Mouse (Mus musculus): ENCODE measurements around the gene Kcnj4. TPM values are rescaled to one million over a fixed set of nuclear protein-coding genes. Genes with fewer than 3 reads are reported as not detected.
"Not testable (repeated sequence)": the region's sequence is repeated elsewhere in the genome, so short reads cannot be mapped to it uniquely, and the experiment has no call there.

The Kcnj4 gene
- total and polyA plus RNA-seq, 3 experiments = 0.20 to 6.3 (median 0.36) TPM

DNA sequence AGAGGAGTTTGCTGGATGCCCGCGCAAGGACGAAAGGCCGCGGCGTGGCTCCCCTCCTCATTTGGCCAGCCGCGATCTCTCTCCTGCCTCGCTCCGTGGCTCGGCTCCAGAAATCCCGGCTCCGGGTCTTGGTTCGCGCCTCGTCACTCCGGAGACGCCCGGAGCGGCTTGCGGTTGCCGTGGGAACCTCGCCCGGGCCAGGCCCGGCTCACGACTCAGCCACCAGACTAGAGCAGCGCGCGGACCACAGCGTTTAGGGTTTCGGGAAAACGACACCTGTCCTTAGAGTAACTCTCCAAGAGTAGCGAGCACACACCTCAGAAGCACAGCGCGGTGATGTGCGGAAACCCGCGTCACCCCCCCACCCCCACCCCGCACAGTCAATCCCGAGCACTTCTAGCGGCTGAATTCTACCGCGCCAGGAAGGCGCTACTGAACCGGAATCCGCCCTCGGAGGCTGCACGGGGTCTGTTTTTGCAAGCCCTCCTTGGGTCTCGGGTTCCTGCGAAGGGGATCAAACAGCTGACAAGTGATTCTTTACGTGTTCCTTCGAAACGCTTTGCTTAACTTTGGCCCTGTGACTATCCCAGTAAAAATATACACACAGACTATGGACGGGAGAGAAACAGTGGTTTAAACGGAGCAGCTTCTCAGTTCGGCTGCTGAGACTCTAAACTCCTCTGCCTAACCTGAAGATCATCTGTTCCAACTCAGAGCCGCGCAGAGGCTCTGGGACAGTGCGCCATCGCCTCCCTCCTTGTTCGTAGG is 6.7 kb upstream of the Kcnj4 start:
- peak; percentile 91 for DNase-seq

DNA sequence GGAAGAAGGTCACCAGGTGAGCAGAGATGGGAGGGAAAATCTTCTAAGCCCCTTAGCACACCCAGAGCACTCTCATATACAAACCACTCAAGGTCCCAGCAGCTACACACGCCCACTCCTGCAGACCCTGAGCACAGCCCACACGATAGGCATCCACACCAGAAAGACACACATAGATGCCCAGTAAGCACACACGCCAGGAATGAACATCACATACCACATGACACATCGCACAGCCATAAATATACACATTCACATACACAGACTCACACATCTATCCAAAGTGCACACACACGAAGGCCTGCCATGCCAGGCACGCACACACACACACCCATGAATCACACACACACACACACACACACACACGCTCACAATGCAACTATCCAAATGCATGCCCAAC is 5.4 kb upstream of the Kcnj4 start:
- DNase-seq = no peak

DNA sequence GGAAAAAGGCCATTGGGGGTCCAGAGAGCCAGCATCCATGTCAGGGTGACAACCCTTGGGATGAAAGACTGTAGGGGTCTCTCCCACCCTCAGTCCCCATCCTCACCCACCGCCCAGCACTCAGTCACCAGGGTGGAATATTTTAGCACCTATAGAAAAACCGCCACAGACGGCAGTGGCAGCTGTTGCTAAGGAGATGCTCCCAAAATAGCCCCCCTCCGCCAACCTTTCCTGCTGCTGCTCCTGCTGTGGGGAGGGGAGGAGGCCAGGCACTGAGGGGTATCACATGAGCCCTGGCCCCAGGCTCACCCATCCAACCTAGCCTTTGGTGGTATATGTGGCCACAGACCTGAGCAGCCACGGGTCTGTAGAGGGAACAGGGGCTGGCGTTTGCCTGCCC is 5.0 kb upstream of the Kcnj4 start:
- DNase-seq = no peak

DNA sequence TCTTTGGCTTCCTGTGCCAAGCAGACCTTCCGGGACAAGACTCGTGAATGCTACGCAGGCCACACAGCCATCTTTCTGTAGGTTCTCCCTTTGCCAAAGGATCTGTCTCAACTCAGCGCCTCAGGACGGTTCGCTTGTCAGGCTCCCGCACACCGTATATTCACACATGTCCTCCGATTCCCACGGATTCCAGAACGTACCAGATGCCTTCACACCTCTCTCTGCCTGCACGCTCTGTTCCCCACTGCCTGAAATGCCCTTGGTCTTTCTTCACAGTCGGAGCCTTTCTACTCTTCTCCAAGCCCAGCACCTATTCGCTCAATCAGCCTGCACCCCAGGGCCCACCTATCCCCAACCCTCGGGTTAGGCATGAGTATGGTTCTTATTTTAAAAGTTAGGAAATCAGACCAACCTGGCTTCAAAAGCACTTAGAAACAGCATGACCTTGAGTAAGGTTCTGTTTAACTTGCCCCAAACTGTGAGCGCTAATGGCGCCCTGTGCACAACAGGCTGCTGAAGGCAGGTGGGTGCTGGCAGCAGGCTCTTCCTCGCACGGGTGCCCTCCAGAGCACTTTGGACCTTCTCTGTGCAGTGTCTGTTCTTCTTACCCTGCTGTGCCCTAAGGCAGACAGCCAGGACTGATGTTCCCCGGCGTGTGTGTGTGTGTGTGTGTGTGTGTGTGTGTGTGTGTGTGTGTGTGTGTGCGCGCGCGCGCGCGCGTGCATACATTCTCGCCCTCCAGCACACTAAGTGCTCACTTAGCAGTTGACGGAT is 2.2 kb upstream of the Kcnj4 start:
- no peak for DNase-seq

DNA sequence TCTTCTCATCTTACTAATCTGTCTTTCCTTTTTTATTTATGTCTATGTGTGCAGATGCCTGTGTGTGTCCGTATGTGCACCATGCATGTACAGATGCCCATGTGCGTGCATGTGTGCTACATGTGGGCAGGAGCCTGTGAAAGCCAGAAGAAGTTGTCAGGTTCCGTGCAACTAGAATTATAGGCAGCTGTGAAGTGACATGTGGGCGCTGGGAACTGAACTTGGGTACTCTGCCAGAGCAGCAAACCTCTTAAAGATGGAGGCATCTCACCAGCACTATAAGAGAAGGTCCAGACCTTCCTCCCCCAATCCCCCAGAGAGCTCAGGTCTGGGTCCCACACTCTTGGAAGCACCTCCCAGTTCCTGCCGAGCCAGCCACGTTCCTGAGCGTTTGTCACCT is 1.4 kb upstream of the Kcnj4 start:
- DNase-seq = no peak

DNA sequence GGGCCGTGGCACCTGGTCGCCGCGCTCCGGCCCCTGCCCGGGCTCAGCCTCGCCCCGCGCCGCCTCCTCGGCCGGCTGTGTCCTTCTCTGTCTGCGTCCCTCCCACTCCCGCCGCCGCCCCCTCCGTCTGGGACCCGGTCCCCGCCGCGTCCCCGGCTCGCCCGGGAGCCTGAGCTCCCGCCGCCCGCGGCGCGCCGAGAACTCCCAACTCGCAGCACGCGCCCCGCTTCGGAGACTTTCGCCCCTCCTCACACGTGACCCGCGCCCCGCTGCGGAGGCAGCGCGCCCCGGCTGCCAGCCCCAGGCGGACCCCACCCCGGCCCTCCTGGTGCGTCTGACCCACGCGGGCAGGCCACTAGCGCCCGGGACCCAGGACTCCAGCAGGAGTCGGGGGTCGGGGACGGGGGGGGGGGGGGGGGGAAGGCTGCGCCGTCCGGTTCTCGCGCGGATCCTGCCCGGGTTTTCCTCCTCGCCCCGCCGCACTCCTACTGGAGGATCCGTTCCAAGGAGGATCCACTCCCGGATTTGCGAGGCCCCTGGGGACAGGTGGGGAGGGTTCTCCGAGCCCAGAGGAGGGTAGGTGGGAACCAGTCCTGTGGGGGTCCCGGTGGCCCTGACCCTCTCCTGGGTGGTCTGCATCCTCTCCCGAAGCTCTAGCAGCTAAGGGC is 709 bp upstream of the Kcnj4 start:
- DNase-seq = peak; percentile 74

DNA sequence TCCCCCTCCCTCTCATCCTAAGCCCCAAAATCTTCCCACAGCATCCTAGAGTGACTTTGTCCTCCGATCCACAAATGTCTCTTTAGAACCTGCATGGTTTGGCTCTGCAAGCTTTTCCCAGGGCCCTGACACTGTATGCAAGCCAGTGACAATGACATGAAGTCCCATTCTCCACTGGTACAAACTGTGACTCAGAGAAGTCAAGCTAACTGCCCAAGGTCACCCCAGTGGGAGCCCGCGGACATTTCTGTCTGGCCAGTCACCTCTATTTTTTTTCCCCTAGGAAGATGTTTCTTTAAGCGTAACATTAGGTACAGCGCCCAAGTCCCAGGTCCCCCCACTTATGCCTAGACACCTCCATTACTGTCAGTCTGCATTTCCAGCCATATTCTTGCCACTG is 1.6 kb downstream of the Kcnj4 start:
- peak; percentile 83 for DNase-seq

DNA sequence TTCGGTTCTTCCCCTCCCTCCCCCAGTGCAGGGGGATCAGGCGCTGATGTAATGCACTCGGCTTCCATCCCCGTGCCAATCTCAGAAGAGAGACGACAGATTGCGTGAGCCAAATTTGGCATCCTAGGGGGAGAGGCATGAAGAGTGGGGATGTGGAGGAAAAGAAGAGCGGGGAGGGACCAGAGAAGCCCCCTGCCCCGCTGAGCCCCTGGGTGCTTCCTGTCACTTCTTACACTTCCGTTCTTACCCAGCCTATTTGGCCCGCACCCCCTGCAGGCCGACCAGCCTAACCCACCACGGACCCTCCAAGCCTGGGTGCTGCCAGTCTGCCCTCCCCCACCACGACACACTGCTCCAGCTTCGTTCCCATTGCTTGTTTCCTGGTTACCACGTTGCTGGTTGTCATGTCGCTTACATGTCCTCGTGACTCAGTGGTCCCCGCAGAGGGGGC is 2.1 kb downstream of the Kcnj4 start:
- no peak for DNase-seq

DNA sequence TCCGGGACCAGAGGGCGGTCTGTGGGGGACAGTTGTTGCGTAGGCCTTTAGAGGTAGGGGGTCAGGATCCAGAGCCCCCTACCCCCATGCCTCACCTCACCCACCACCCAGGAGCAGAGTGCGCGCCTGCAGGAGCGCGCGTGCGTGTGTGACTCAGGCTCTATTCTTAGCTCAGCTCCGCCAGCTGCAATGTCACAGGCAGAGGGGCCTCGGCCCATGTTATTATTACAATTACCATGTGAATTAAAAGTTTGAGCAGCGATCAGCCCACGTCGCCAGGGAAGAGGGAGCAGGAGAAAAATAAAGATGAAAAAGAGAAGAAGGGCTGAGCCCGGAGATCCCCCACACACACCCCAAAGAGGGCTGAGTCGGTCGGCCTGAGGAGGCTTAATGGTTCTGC is 4.9 kb downstream of the Kcnj4 start:
- no peak for DNase-seq

DNA sequence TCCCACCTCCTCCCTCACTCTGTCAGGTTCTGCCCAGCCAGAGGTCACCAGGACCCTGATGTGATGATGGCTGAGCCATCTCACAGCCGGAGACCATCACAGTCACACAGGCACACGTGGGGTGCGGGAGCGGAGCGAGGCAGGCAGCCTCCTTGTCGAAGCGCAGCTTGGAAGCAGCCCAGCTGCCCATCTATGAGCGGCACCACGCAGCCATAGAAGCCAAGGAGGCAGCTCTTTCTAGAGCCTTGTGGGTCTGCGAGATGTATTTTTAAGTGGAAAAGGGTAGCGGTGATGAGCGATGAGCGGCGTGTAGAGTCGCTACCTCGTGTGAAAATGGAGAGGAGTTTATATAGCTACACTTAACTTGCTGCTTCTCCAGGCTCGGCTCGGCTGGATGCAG is 11.5 kb downstream of the Kcnj4 start:
- DNase-seq = no peak

DNA sequence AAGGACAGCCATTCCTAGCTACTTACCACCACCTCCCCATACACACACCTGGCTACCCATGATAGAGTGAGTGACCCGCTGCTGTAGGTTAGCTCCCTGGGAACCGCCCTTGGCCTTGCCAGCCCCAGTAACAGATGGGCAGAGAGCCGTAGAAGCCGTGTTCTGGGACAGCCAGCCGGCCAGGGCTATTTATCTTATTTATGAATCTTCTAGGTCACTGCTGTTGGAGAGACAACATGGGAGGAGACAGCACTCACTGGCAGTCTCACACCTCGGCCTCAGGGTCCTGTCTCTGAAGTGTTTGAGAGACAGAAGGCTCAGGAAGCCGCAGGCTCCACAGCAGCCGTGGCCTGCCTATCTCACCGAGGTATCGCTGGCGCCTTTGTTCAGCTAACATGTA is 15.6 kb downstream of the Kcnj4 start:
- peak; percentile 65 for DNase-seq

DNA sequence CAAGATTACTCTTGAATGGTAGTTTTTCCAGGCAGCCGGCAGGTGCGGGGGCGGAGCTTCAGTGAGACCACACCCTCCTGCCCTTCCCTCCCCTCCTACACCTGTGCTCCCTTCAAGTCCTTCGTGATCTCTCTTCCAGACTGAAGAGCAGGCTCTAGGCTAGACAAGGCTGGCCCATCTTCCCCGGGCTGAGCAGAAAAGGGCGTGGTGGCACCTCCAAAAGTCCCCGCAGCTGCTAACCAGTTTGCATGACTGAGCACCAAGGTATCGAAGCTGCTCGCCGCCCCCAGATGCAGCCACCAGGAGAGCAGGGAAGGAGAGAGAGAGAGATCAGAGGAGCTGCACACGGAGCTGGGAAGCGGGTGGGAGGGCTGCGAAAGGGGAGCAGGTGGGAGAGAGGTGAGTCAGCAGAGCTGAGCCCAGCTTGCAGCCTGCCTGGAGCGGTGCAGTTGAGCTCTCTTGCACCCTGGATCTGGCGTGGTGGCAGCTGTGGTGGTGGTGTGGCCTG is 23.8 kb downstream of the Kcnj4 start:
- DNase-seq = no peak

DNA sequence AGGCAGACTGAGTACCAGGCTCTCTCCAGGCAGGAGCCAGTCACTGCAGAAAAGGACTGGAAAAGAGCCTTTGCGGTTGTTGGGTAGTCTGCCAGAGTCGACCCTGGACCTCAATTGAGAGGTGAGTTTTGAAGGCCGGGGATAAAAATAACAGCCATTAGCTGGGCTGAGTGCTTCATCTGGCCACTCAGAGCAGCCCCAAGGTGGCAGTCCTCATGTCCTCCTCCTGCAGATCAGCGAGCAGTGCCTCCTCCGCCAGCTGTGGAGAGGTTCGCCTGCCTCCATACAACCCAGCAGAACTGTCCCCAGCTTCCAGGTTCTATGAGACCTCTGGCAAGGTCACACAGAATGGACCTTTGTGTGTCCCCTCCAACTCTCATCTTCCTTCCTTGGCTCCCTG is 27.8 kb downstream of the Kcnj4 start:
- peak; percentile 29 for DNase-seq

DNA sequence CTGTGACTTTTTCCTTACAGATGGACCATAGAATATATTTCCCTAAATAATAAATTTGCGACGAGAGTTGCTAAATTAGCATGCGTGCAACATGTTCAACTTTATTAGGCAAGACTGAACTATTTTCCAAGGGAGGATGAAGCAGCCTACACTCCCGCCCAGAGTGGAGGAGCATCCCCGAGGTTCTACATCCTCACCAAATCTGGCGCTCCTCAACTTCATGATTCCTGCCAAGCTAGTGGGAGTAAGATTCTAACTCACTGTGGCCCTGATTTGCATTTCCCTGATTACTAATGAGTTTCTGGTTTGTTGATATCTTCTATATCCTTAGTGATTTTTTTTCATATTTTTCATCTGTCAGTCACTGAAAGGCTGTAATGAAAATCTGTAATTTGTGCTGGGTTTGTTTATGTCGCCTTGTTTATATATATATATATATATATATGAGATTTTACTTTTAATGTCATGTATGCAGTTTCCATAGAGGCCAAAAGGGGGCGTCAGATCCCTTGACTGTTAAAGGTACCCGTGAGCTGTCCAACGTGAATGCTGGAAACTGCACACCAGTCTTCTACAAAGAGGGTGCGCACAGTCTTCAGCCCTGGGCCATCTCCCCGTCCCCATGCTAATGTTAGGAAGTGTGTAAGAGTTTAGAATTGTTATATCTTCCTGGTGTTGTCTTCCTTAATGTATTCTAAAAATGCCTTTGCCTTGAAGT is 31.2 kb downstream of the Kcnj4 start:
- no peak for DNase-seq

DNA sequence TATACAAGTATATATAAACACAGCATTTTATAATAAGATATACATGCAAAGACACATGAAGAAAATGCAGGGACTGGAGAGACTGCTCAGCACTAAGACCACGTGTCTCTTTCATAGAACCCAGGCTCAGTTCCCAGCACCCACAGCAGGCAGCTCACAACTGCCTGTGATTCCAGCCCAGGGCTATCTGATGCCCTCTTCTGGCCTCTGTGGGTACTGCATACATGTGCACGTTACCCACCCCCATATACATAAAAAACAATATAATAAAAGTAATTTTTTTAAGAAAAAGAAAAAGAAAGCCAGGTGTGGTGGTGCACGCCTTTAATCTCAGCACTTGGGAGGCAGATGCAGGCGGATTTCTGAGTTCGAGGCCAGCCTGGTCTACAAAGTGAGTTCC is 32.0 kb downstream of the Kcnj4 start:
- no peak for DNase-seq

DNA sequence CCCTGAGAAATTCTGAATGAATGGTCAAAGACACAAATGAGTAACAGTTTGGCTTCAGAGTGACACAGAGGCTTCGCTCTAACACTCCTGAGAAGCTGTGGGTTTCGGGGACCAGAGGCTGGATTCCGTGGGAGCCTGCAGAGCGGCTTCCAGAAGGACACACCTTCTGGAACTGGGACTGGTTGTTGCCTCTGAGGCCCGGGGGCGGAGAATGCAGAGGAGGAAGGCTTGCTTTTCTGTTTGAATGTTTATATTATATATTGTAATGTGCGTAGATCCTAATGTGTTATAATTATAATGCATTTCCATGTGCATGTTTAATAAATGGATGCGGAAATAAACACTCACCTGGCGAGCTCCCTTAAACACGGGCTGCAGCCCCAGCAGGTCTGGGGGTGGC is 33.9 kb downstream of the Kcnj4 start:
- DNase-seq = no peak

DNA sequence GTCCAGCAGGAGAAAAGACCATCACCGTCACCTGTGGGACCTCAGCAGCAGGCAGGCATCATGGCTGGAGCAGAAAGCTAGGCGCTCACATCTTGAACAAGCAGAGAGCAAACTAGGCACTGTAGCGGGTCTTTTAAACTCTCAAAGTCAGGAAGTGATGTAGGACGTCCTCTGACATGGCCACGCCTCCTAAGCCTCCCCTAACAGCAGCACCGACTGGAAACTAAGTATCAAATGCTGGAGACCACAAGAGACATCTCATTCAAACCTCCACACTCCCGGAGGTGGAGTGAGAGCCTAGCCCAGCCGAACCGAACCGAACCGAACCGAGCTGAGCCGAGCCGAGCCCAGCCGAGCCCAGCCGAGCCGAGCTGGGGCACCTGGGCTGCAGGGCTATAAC is 34.5 kb downstream of the Kcnj4 start:
- peak; percentile 20 for DNase-seq

DNA sequence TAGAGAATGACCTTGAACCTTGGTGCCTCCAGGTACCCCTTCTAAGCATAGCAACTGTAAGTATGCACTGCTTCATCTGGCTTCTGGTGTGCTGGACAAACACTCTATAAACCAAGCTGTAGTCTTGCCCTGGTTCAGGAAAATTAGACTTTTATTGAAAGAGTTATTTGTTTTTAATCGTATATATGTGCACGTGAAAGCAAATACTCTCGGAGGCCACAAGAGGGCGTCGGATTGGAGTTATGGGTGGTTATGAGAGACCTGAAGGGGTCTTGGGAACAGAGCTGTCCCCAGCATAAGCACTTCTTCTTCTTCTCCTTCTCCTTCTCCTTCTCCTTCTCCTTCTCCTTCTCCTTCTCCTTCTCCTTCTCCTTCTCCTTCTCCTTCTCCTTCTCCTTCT is 35.5 kb downstream of the Kcnj4 start:
- no peak for DNase-seq

DNA sequence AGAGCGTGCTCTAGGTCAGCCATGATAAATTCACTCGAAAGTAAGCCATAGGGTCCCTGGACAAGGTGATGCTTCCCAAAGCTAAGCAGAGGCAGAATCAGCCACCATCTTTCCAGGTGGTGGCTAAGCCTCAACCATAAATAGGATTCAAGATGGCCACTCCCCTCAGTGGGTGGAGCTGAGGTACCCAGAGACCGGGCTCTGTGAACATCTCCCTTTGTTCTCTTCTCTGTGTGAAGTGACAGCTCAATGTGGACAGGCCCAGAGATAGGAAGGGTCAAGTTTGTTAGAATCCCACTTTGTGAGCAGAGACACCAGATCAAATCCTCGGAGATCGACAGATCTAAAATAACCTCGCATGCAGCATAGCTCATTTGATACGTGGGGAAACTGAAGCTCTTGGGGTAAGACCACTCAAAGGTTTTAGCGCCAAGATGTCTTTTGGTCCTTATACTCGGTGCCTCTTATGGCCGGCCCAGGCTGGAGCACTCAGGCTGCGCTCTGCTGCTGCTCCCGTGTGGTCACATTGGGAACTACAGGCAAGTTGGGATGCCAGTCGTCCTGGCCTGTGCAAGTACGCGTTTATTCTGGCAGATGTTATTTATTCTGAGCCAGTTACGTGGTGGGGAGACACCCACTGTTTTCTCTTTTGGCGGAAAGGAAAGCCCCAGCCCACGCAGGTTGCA is 38.3 kb downstream of the Kcnj4 start:
- peak; percentile 85 for DNase-seq

DNA sequence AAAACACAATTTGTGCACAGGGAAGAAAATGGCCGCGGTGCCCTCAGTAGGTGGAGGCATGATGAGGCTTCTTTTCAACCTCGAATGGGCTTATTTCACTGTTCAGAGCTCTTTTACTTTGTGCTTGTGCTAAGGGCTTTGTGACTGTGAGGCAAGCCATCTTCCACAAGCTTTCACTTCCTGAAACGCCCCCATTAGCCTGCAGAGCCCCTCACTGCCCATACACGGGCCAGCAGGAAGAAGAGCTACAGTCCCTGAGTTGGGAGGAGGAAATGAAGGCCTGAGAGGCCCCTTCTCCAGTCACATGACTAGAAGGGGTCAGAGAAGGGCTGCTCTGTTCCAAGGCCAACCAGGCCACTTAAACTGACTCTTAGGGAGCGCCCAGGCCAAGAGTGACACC is 48.5 kb downstream of the Kcnj4 start:
- no peak for DNase-seq

DNA sequence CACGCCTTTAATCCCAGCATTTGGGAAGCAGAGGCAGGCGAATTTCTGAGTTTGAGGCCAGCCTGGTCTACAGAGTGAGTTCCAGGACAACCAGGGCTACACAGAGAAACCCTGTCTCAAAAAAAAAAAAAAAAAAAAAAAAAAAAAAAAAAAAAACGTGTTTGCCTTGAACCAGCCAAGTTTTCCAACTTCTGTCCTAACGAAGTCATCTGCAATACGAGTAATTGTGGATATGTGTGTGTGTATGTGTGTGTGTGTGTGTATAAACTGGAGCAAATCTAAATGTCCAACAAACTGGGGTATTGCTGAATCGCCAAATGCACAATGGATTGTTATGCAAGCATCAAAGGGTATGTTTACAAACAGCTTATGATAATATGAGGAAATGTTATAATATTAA is 48.9 kb downstream of the Kcnj4 start:
- DNase-seq = not testable (repeated sequence)
